Mouse (Mus musculus) myocyte (in vitro differentiated cells): ENCODE data around the gene Clec4a1.

Experiments used
- E2F4 ChIP-seq: IDR thresholded peaks from one replicate; pipeline ENCODE4 v1.6.1; 2011; ENCODE audit warnings: mild to moderate bottlenecking, control low read depth, moderate library complexity; ENCODE audit not compliant: insufficient read depth
- POLR2A ChIP-seq: IDR thresholded peaks from one replicate; pipeline ENCODE4 v1.6.1; 2011; ENCODE audit warnings: low read depth, mild to moderate bottlenecking, control low read depth, moderate library complexity; ENCODE audit not compliant: insufficient read length

- TF ChIP-seq POLR2A = no peak
- no peak for TF ChIP-seq E2F4
These were observed 1.7 kb upstream of the Clec4a1 start for GRCm38 (mm10) chr6:122919922-122920321.
